Mouse (Mus musculus): Measurements from ENCODE around the gene Ttc39a.

The Ttc39a gene

DNA sequence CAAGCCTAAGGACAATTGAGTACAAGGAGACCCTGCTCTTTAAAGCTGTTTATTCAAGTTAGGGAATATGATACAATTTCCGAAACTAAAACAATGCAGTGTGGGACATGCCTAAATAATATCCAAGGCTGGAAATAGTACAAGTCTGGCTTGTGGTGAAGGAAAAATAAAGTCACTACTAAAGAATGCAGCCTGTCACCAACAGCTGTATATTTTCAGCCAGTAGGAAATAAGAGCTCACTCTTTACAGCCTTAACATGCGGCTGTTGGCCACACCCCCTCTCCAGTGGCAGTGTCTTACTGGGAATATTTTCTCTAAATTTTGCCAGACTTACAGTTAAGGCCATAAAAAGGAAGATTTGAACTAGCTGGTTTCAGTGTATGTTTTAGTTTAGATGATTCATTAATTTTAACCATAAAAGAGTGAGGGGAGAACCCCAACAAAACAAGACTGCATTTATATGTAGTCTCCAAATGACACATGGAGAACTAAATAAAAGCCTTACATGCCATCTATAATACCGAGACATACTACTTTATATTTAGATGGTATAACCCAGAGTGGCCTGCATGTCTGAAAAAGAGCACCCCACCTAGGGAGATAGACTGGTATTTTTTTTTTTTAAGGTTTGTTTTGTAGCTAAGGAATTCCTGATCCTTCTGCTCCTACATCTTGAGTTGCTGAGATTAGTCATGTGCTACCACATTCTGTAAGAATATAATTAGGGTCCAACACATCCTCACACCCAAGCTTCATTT, 54.2 kb downstream of the Ttc39a start:
- no peak for DNase-seq (ENCODE audit: low spot score)

DNA sequence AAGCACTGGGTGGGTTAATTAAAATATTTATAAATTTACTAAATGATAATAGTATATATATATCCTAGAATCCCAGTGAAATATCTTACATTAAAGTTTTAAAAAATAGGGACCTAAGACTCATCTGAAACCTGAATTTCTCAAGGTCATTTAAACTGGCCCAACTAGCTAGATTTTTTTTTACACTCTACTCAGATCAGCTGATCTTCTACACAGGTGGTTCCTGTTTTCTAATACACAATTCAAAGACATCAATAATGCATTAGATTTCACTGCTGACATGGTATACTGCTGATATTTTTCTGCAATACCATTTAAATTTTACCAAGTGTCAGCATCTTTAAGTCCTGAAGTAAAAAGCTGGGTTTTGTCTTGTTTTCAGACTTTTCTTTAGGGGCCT, 57.5 kb downstream of the Ttc39a start:
- DNase-seq (ENCODE audit: low spot score): no peak

DNA sequence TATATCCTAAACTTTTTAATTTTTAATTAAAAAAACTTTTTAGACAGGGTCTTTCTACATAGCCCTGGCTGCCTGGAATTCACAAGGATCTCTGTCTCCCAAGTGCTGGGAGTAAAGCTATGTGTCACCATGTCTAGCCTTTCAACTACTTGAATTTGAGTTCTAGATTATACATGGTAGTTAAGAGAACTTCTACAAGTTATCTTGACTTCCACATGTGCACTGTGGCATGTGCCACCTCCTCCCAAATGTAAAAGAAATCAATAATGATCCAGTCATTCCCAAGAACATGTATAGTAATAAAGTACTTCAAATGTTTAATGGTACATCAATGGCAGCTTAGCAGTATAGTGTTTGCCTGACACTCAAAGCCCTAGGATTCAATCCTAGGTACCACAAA, 61.3 kb downstream of the Ttc39a start:
- no peak for DNase-seq (ENCODE audit: low spot score)

DNA sequence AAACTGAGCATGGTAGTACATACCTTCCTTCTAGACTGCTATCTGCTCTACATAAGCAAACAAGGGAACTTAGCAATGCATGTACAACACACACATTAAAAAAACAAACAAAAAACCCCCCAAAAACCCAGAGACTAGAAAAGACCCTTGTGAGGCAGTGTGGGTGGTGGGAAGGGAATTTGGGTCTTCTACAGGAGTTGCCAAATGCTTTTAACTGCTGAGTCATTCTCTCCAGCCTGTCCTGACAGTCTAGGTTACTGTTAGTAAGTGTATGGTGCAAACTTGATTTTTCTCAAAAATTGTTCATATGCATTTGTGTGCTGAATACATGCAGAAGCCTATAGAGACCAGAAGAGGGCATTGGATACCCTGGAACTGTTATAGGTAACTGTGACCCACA, 65.2 kb downstream of the Ttc39a start:
- DNase-seq (ENCODE audit: low spot score): no peak

DNA sequence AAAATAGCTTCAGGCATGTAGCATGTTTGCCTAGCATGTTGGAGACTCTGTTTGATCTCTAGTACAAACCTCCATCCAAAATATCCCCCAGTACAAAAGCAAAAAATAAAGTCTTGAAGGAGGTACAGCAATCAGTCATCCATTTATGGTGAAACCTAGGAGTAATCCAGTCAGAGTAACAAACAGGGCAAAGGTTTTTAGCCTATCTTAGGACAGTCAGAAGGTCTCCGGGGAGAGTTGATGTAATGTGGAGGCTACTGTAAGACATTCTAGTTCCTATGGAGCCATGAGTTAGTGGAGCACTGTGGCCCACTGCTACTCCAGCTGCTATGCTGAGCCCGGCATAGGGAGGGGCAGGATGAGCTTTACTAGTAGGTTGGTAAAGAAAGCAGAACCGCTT, 66.1 kb downstream of the Ttc39a start:
- no peak for DNase-seq (ENCODE audit: low spot score)

DNA sequence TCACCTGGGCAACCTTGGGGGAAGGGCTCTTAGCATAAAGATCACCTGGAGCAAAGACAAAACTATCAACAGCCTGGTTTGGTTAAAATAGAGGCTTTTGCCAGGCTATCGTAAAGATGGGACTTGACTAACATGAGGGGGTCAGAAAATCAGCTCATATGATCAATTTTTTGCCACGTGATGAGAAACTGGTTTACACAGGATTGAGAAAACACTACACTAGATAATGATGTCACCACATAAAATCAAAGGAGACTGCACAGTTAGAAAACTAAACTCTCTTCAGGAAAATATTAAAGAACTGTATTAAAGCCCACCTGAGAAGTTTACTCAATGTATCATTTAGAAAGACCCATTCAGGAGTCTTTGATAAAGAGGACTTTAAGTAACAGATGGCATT, 68.7 kb downstream of the Ttc39a start:
- no peak for DNase-seq (ENCODE audit: low spot score)

DNA sequence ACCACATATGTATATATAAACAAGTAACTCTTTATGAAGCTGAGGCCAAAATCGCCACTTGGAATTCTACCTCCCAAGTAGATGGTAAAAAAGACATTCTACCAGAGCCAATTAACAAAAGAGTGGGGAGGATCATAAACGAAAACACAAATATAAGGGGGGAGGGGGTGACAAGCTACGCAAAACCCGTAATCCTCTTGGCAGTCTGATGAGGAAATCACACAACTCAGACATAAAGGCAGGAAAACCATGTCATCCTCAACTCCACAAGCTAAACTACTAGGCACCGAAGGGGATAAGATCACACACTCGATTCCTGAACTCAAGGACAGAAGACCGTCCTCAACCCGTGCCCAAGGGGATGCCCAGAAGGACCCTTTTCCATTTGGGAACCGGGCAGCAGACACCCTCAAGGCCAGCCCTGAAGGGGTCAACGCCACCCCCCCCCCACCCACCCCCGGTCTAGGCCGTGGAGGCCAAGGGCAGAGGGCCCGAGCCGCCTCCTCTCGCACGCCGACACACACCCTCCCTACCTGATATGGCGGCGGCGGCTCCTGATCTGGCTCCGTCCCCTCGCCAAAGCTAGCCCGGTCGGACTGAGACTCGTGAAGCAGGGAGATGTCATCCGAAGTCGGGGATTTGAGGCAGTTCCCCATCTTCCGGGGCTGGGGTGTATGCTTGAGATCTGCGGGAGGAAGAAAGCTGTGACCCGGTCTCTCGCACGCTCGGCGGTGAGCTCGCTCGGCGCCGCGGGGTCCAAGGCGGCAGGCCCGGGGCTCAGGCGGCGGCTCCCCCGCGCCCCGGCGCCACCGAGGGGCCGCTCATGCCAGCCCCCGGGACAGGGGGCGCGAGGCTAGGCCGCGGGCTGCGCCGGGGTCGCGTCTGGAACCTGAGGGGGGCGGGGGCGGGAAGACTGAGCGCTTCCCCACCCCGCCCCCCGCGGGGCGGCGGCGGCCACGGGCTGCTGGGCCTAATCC, 69.4 kb downstream of the Ttc39a start:
- DNase-seq (ENCODE audit: low spot score): peak; percentile 43

DNA sequence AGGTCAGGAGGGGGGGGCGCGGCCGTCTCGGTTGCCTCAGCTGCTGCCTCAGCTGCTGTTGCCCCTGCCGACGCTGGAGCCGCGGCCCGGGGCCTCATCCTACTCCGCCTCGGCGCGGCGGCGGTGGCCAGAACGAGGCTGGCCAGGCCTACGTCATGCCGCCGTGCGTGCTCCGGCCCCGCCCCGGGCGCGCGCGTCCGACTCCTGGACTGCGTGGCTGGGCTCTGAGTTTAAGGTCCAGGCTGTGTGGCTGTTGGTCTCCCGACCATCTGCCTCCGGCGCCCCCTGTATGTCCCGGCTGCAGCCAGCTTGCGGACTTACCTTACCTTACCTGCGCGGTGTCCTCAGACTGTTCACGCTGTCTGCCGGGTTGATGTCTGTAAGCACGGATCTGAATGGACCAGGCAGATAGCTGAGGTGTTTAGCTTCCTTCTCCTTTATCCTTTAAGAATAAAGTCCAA, 70.2 kb downstream of the Ttc39a start:
- peak; percentile 72 for DNase-seq (ENCODE audit: low spot score)

DNA sequence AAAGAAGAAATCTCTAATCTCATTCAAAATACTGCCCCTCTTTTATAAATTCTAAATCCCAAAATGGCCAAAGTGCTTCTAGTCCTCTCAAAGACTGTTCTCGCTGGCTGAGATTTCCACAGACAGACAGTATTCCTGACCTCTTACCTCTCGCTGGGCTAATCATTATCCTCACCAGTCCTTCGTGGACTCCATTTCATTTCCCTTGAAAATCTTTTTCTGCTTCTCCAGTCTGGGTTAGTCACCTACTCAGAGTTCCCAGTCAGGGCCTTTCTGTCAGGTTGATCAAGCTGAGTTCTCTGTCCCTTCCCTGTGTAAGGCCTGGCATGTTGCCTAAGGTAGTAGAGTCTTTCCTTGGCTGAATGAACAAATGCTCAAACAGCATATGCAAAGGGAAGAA, 71.0 kb downstream of the Ttc39a start:
- DNase-seq (ENCODE audit: low spot score): no peak

DNA sequence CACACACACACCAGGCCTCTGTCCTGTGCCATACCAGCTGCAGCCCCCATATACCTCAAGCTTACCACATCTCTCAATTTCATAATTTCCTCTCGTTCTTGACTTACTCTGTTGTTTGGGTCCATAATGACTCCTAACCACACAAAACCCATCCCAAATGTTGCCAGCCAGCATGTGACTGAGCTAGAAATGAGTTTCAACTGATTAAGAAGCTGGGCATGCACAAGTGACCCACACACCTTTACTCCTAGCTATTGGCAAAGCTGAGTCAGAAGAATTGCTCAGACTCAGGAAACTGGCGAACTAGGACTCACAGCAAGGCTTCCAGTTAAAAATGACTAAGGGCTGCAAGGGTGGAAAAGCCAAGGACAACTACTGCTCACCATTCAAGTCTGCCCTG, 75.0 kb downstream of the Ttc39a start:
- no peak for DNase-seq (ENCODE audit: low spot score)

DNA sequence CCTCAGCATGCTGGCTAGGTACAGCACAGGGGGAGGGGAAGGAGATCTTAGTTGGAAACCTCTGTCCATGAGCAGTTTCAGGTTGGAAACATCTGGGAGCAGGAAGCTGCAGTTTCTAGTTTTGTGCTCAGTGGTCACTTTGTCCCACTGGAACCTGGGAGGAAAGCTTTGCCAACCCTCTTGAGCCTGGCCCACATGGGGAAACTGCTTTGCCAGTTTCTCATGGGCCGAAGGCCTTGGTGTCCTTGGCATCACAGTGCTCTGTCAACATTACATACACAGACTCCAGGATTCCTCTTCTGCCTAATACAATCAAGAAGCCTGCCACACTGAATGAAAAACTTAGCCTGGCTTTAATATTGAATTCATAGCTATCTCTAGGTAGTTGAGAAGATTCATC, 76.3 kb downstream of the Ttc39a start:
- no peak for DNase-seq (ENCODE audit: low spot score)

DNA sequence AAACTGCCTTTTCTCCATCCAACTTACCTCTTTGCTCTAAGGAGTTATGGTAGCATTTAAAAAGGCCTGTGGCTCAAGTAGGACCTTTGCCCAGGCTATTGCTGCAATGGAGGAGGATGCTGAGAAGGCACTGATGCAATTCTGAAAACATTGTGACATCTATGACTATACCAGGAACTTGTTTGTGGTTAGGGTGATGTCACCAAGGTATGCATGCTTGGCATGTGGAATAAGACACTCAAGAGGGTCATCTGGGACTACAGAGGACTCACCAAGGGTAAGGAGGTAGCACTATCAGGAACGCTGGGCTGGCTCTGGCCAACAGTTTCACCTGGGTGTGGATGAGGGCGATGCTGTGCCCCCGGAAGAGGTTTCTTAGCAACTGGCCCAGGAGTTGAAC, 78.2 kb downstream of the Ttc39a start, which contains the start of gene Rnf11:
Gene Rnf11, minus strand, starts transcription at position 108 of the 400 bp plus-strand sequence.
- DNase-seq (ENCODE audit: low spot score): no peak

DNA sequence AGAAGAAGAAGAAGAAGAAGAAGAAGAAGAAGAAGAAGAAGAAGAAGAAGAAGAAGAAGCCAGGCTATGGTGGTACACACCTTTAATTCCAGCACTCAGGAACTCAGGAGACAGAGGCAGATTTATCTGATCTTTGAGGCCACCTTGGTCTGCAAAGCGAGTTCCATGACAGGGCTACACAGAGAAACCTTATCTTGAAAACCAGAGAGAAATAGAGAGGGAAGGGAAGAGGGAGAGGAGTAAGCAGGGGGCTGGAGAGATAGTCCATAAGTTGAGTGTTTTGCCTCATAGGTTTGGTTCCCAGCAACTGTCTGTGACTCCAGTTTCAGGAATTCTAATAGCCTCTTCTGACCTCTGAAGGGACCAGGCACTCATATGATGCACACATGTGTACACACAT, 82.4 kb downstream of the Ttc39a start:
- DNase-seq (ENCODE audit: low spot score): no peak

DNA sequence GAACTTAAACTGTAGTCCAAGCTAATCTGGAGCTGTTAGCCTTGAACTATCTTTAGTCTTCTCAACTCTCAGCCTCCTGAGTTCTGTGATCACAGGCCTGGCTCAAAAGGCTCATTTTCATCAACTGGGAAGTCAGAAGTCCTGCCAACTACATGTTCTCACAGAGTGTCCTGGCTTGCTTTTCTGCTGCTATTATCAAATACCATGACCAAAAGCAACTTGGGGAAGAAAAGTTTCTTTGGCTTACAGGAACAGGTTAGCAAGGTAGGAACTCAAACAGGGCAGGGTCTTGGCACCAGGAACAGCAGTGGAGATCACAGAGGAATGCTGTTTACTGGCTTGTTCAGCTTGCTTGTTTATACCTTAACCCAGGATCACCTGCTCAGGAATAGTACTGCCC, 87.2 kb downstream of the Ttc39a start:
- no peak for DNase-seq (ENCODE audit: low spot score)

Data from c-Kit-positive CD71-positive TER-119-positive erythroid progenitor cells, embryonic 14.5 days (primary cell).